Mouse (Mus musculus): ENCODE results near the gene Gm10803.

DNA sequence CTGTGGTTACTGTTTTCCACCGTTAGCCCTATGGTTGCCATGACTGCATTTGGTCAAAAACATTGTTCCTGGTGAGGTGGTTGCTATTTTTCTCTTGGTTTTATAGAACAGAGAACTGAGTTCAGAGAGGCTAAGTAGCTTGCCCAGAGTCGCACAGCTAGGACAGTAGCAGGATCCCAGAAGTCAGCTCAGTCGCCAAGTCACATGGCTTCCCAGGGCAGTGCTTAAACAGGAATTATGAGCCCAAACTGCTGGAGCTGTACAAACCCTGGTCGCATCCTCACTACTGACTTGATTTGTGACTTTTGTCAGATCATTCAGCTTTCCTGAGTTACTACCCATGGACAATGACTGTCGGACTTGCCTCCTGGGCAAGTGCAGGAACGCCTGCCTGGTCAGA, 38.8 kb upstream of the Gm10803 start:
- no peak for TF ChIP-seq POLR2A (IDR thresholded peaks at IDR 0.05; ENCODE audit: control insufficient read depth, extremely low read depth, insufficient read depth, low read length, poor library complexity)
- no peak for TF ChIP-seq CTCF (IDR thresholded peaks at IDR 0.05; ENCODE audit: borderline replicate concordance, control insufficient read depth, extremely low read depth, insufficient read depth, low read length, poor library complexity)

Measured in thymus, adult 2 months (tissue).